Mouse (Mus musculus) midbrain, postnatal 0 days (tissue): ENCODE measurements at regions not wholly inside any gene's neighbourhood (a gene's known extent, or its start where the extent isn't known, plus 50 kb on each side); places are given as distances from the start of the nearest gene placed in this dataset.

Experiments
- ATAC-seq: fragments of 200-750 bp; cut with Nextera tagmentation; 2 replicates; pipeline ENCODE4 v1.8.0; 2017; ENCODE audit warnings: moderate number of reproducible peaks, mild to moderate bottlenecking, moderate TSS enrichment, moderate library complexity; ENCODE audit not compliant: low FRiP score
- DNase-seq: peaks from one replicate; pipeline ENCODE4 v3.0.0-alpha.2; 2015; ENCODE audit warnings: low spot score
- H3K27ac ChIP-seq: fragments of 300-500 bp; sonication (generic); 2 replicates; pipeline ENCODE4 v1.5.1; 2014; ENCODE audit warnings: low read depth, mild to moderate bottlenecking, low read length, mixed read lengths
- H3K27me3 ChIP-seq: fragments of 300-500 bp; sonication (generic); 2 replicates; pipeline ENCODE4 v1.6.1; 2014; ENCODE audit warnings: low read length, control low read depth, mixed read lengths; ENCODE audit not compliant: insufficient read depth
- H3K36me3 ChIP-seq: fragments of 300-500 bp; sonication (generic); 2 replicates; pipeline ENCODE4 v1.6.1; 2014; ENCODE audit warnings: low read length, control low read depth, mixed read lengths; ENCODE audit not compliant: insufficient read depth
- H3K4me1 ChIP-seq: fragments of 300-500 bp; sonication (generic); 2 replicates; pipeline ENCODE4 v1.6.1; 2014; ENCODE audit warnings: mild to moderate bottlenecking, control low read depth, antibody characterized with exemption, low read length, mixed read lengths; ENCODE audit not compliant: insufficient read depth
- H3K4me2 ChIP-seq: fragments of 300-500 bp; sonication (generic); 2 replicates; pipeline ENCODE4 v1.6.1; 2014; ENCODE audit warnings: low read depth, mild to moderate bottlenecking, low read length, mixed read lengths; ENCODE audit not compliant: poor library complexity, severe bottlenecking
- H3K4me3 ChIP-seq: fragments of 300-500 bp; sonication (generic); 2 replicates; pipeline ENCODE4 v1.5.1; 2014; ENCODE audit warnings: low read depth, mild to moderate bottlenecking, low read length, moderate library complexity
- H3K9ac ChIP-seq: fragments of 300-500 bp; sonication (generic); replicated peaks from 2 replicates; pipeline ENCODE4 v1.6.1; 2014; ENCODE audit warnings: mild to moderate bottlenecking, low read length, moderate library complexity, mixed read lengths; ENCODE audit not compliant: poor library complexity, severe bottlenecking
- H3K9me3 ChIP-seq: fragments of 300-500 bp; sonication (generic); 2 replicates; pipeline ENCODE4 v1.6.1; 2016; ENCODE audit warnings: low read length, control low read depth
- CTCF ChIP-seq: IDR thresholded peaks from 2 replicates; pipeline ENCODE4 v1.5.1; 2016; ENCODE audit warnings: antibody characterized with exemption, mild to moderate bottlenecking
- WGBS: fragments of 180-500 bp; shearing (Covaris S2); extraction: QIAGEN DNeasy Blood & Tissue Kit; methylation state at CpG from one replicate; pipeline ENCODE4 v1.1.7; 2014; 5-methylcytosine and 5-hydroxymethylcytosine counted together

- no peak overlapping the region for H3K9ac ChIP-seq
- DNase-seq (no peak), ATAC-seq (no peak)
- no peaks in the 10 kb centered on the region for H3K4me1 ChIP-seq
- H3K4me3 ChIP-seq, result no peak overlapping the region
- H3K27me3 ChIP-seq, result no peaks in the 10 kb centered on the region
- WGBS, result 69% methylated on average over 6 of the region's 6 CpGs
- H3K36me3 ChIP-seq, result no peaks in the 10 kb centered on the region
- H3K27ac ChIP-seq, result no peak overlapping the region
- no peaks in the 10 kb centered on the region for H3K9me3 ChIP-seq
- no peak overlapping the region for H3K4me2 ChIP-seq
- no peak for TF ChIP-seq CTCF
These were observed 177.5 kb upstream of the Lef1 start for GRCm38 (mm10) chr3:130932723-130933122.

DNA sequence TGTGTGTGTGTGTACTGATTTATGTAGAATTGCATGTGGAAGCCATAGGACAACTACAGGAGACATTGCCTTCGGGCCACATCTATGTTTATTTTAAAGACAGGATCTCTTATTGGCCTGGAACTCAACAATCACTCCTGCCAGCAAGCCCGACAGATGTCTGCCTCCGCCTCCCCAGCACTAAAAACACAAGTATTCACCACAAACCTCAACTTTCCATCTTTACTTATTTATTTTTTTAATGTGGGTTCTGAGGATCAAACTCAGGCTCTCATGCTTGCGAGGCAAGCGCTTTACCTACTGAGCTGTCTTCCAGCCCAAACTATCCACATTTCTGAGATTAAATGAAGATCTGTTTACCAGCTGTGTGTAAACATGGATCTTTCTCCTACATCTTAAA, 178.0 kb upstream of the Lef1 start:
- Histone ChIP-seq H3K4me2 (no peak overlapping the region), H3K27me3 (no peaks in the 10 kb centered on the region), H3K4me3 (no peak overlapping the region), H3K4me1 (no peaks in the 10 kb centered on the region), H3K9me3 (no peaks in the 10 kb centered on the region), H3K36me3 (no peaks in the 10 kb centered on the region), H3K9ac (no peak overlapping the region), H3K27ac (no peak overlapping the region)
- ATAC-seq (no peak), DNase-seq (no peak)
- 91% methylated on average over 5 of the region's 5 CpGs for WGBS
- no peak for TF ChIP-seq CTCF

GRCm38 (mm10) chr3:130925000-130925399, 185.3 kb upstream of the Lef1 start:
- 50% methylated on average over 5 of the region's 5 CpGs for WGBS
- Histone ChIP-seq H3K4me2 (no peak overlapping the region), H3K27me3 (no peaks in the 10 kb centered on the region), H3K27ac (no peak overlapping the region), H3K4me3 (no peak overlapping the region), H3K4me1 (peaks cover 8% of the 10 kb centered on the region; the same call in 1 of the 2 replicates), H3K9ac (no peak overlapping the region), H3K9me3 (no peaks in the 10 kb centered on the region), H3K36me3 (no peaks in the 10 kb centered on the region)
- DNase-seq (no peak), ATAC-seq (no peak)
- no peak for TF ChIP-seq CTCF

DNA sequence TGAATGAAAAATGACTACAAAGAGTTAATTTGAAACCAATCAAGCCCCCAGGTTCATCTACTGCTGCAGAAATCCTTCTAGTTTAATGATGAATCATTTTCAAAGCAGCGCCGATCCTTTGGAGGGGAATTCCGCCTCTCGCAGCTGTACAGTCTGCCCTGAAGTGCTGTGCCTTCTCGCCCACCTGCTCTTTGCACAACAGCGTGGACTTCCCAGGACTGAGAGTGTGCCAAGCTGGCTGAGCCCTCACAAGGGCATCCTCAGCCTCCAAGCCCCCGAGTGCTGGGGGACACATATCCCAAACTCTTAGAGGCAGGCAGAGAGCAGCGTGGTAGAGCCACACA, 186.7 kb upstream of the Lef1 start:
- no peak for TF ChIP-seq CTCF
- Histone ChIP-seq H3K36me3 (no peaks in the 10 kb centered on the region), H3K4me2 (peak overlapping the region; percentile 40), H3K4me1 (peaks cover 8% of the 10 kb centered on the region; the same call in 1 of the 2 replicates), H3K9ac (0 out of 2 replicates have a peak overlapping the region, but pooled peaks have one; percentile 4), H3K4me3 (peak overlapping the region; percentile 18; the same call in 1 of the 2 replicates), H3K9me3 (no peaks in the 10 kb centered on the region), H3K27ac (no peak overlapping the region), H3K27me3 (no peaks in the 10 kb centered on the region)
- 27% methylated on average over 8 of the region's 8 CpGs for WGBS
- DNase-seq (no peak), ATAC-seq (no peak)

- Histone ChIP-seq H3K27me3 (no peaks in the 10 kb centered on the region), H3K36me3 (no peaks in the 10 kb centered on the region), H3K9ac (no peak overlapping the region), H3K9me3 (no peaks in the 10 kb centered on the region), H3K4me1 (peaks cover 8% of the 10 kb centered on the region; the same call in 1 of the 2 replicates), H3K27ac (no peak overlapping the region; the same call in 1 of the 2 replicates), H3K4me3 (peak overlapping the region; percentile 18; the same call in 1 of the 2 replicates), H3K4me2 (peak overlapping the region; percentile 40)
- WGBS, result 8% methylated on average over 23 of the region's 23 CpGs
- DNase-seq (no peak), ATAC-seq (no peak)
- no peak for TF ChIP-seq CTCF
These were observed 187.3 kb upstream of the Lef1 start for GRCm38 (mm10) chr3:130922812-130923614.

GRCm38 (mm10) chr3:130921621-130922245, 188.5 kb upstream of the Lef1 start:
- Histone ChIP-seq H3K4me1 (peaks cover 8% of the 10 kb centered on the region; the same call in 1 of the 2 replicates), H3K4me2 (no peak overlapping the region), H3K36me3 (no peaks in the 10 kb centered on the region), H3K9me3 (no peaks in the 10 kb centered on the region), H3K9ac (no peak overlapping the region), H3K27me3 (no peaks in the 10 kb centered on the region), H3K4me3 (no peak overlapping the region), H3K27ac (no peak overlapping the region)
- TF ChIP-seq CTCF, result no peak
- ATAC-seq (no peak), DNase-seq (no peak)
- WGBS, result 61% methylated on average over 9 of the region's 9 CpGs
